Mouse (Mus musculus) stomach, postnatal 0 days (tissue): ENCODE measurements around the gene Hrh3. TPM values are rescaled to one million over a fixed set of nuclear protein-coding genes. Genes with fewer than 3 reads are reported as not detected.

Source experiments
- ATAC-seq: fragments of 200-750 bp; cut with Nextera tagmentation; 2 replicates; pipeline ENCODE4 v1.8.0; 2017; ENCODE audit not compliant: low FRiP score, low TSS enrichment
- DNase-seq: peaks from one replicate; pipeline ENCODE4 v3.0.0-alpha.2; 2016; ENCODE audit warnings: low spot score
- H3K27ac ChIP-seq: fragments of 300-500 bp; sonication (generic); replicated peaks from 2 replicates; pipeline ENCODE4 v1.5.1; 2014; ENCODE audit warnings: mild to moderate bottlenecking, control low read depth
- H3K27me3 ChIP-seq: fragments of 300-500 bp; sonication (generic); 2 replicates; pipeline ENCODE4 v1.6.1; 2014; ENCODE audit warnings: low read length; ENCODE audit not compliant: control insufficient read depth, insufficient read depth
- H3K36me3 ChIP-seq: fragments of 300-500 bp; sonication (generic); 2 replicates; pipeline ENCODE4 v1.6.1; 2014; ENCODE audit warnings: low read length, mixed read lengths; ENCODE audit not compliant: control insufficient read depth, insufficient read depth
- H3K4me1 ChIP-seq: fragments of 300-500 bp; sonication (generic); replicated peaks from 2 replicates; pipeline ENCODE4 v1.6.1; 2014; ENCODE audit warnings: antibody characterized with exemption; ENCODE audit not compliant: control insufficient read depth, insufficient read depth
- H3K4me2 ChIP-seq: fragments of 300-500 bp; sonication (generic); replicated peaks from 2 replicates; pipeline ENCODE4 v1.6.1; 2014; ENCODE audit warnings: low read depth, mild to moderate bottlenecking, control low read depth, moderate library complexity
- H3K4me3 ChIP-seq: fragments of 300-500 bp; sonication (generic); 2 replicates; pipeline ENCODE4 v1.5.1; 2014; ENCODE audit warnings: low read depth, low read length, control low read depth
- H3K9ac ChIP-seq: fragments of 300-500 bp; sonication (generic); 2 replicates; pipeline ENCODE4 v1.6.1; 2014; ENCODE audit warnings: mild to moderate bottlenecking, low read length, control low read depth, mixed read lengths
- H3K9me3 ChIP-seq: fragments of 300-500 bp; sonication (generic); 2 replicates; pipeline ENCODE4 v1.6.1; 2016; ENCODE audit warnings: low read length; ENCODE audit not compliant: control insufficient read depth
- CTCF ChIP-seq: IDR thresholded peaks from 2 replicates; pipeline ENCODE4 v1.5.1; 2016; ENCODE audit warnings: antibody characterized with exemption, low read depth, mild to moderate bottlenecking, moderate library complexity
- EP300 ChIP-seq: optimal IDR thresholded peaks from 2 replicates; pipeline ENCODE3; 2016; ENCODE audit warnings: antibody characterized with exemption
- WGBS: fragments of 180-500 bp; shearing (Covaris S2); extraction: QIAGEN DNeasy Blood & Tissue Kit; methylation state at CpG from one replicate; pipeline ENCODE4 v1.1.7; 2014; 5-methylcytosine and 5-hydroxymethylcytosine counted together
- polyA plus RNA-seq: library from polyadenylated mRNA; unstranded; fragments of >200 nt; fragmentation: Nextera tagmentation; extraction: Ambion mirVana; gene quantifications from 2 replicates; pipeline ENCODE4 v1.2.1, GENCODE M21; 2015

The Hrh3 gene
- polyA plus RNA-seq, 1 experiment from 2014 or later, result not detected

GRCm38 (mm10) chr2:180063338-180064131, 40.8 kb downstream of the Hrh3 start:
- H3K36me3 ChIP-seq, result peaks cover 19% of the 10 kb centered on the region; the same call in 1 of the 2 replicates
- H3K9me3 ChIP-seq, result no peaks in the 10 kb centered on the region
- DNase-seq (no peak), ATAC-seq (no peak)
- 89% methylated on average over 11 of the region's 11 CpGs for WGBS
- H3K4me2 ChIP-seq, result no peak overlapping the region
- no peak overlapping the region for H3K4me3 ChIP-seq
- no peaks in the 10 kb centered on the region for H3K27me3 ChIP-seq
- H3K27ac ChIP-seq, result no peak overlapping the region
- TF ChIP-seq EP300 (no peak), CTCF (no peak)
- H3K9ac ChIP-seq, result no peak overlapping the region
- H3K4me1 ChIP-seq, result no peaks in the 10 kb centered on the region

DNA sequence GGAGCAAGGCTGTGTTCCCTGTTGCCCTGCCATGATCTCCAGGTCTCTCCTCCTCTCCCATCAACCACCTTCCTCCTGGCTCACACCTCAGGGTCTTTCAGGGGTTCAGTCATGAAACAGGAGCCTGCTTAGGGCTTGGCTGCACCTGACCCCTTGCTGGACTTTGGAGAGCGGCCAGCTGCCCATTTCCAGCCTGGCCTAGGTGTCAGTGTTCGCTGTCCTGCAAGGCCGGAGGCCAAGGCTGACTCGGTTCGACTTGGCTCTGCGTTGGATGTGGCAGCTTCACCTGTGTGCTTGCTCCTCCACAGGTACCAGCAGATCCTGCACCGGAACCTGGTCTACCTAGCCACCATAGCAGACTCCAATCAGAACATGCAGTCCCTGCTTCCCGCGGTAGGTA, 51.3 kb downstream of the Hrh3 start:
- no peak overlapping the region for H3K9ac ChIP-seq
- no peak overlapping the region for H3K4me3 ChIP-seq
- H3K27ac ChIP-seq, result no peak overlapping the region
- no peak overlapping the region for H3K4me2 ChIP-seq
- DNase-seq, result no peak
- WGBS, result 93% methylated on average over 9 of the region's 9 CpGs
- TF ChIP-seq EP300, result no peak
- TF ChIP-seq CTCF, result no peak
- ATAC-seq, result no peak
- H3K9me3 ChIP-seq, result no peaks in the 10 kb centered on the region
- H3K36me3 ChIP-seq, result peaks cover 16% of the 10 kb centered on the region
- H3K27me3 ChIP-seq, result no peaks in the 10 kb centered on the region
- no peaks in the 10 kb centered on the region for H3K4me1 ChIP-seq

DNA sequence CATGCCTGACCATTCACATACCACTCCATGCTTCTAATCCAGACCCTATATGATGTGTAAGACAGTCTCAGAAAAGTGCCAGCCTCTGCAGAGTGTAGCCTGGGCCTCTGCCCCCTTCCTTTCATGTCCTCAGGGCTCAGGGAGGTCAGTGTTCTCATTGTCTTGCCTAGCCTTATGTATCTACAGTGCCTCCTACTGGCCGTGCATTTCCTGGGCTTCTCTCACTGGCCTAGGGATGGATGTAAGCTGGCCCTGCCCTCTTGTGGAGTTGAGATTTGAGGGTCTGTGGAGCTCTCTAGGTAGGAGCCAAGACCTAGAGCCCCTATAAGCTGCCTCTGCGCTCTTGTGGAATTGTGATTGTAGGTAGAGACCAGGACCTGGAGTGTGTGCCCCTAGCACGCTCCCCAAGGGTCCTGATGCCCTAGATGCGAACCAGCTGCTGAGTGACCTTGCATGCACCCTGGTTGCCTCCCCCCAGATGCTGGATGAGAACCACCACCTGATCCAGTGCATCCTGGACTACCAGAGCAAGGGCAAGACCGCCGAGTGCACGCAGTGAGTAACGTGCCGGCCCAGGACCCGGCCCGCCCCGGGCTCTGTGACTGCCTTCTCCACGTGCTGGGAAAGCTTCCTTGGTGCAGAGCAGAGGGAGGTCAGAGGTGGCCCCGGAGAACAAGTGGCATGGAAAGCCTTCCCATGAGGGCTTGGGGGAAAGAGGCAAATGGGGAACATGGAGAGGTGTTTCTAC, 52.1 kb downstream of the Hrh3 start:
- no peak for TF ChIP-seq EP300
- peak; percentile 65 for TF ChIP-seq CTCF
- no peak overlapping the region for H3K4me3 ChIP-seq
- 89% methylated on average over 14 of the region's 14 CpGs for WGBS
- no peaks in the 10 kb centered on the region for H3K9me3 ChIP-seq
- no peak overlapping the region for H3K9ac ChIP-seq
- no peak overlapping the region for H3K27ac ChIP-seq
- ATAC-seq (no peak), DNase-seq (peak; percentile 39)
- no peaks in the 10 kb centered on the region for H3K27me3 ChIP-seq
- no peak overlapping the region for H3K4me2 ChIP-seq
- no peaks in the 10 kb centered on the region for H3K4me1 ChIP-seq
- H3K36me3 ChIP-seq, result peaks cover 8% of the 10 kb centered on the region

GRCm38 (mm10) chr2:180050986-180051385, 53.3 kb downstream of the Hrh3 start:
- TF ChIP-seq CTCF (peak; percentile 95), EP300 (no peak)
- Histone ChIP-seq H3K36me3 (peaks cover 8% of the 10 kb centered on the region), H3K27me3 (no peaks in the 10 kb centered on the region), H3K4me3 (no peak overlapping the region), H3K4me1 (no peaks in the 10 kb centered on the region), H3K4me2 (no peak overlapping the region), H3K9me3 (no peaks in the 10 kb centered on the region), H3K27ac (no peak overlapping the region), H3K9ac (no peak overlapping the region)
- ATAC-seq (peak; percentile 91), DNase-seq (peak; percentile 91)
- WGBS, result 23% methylated on average over 5 of the region's 5 CpGs

Other genes with a start within 250 kb of the Hrh3 start
- 2.1 TPM in 2 replicates for gene Taf4, start 127.8 kb downstream of the Hrh3 start, polyA plus RNA-seq
- 3.8 and 3.9 TPM in 2 replicates for gene Lsm14b, start 79.5 kb downstream of the Hrh3 start, polyA plus RNA-seq
- gene Psma7, start 62.1 kb downstream of the Hrh3 start, polyA plus RNA-seq, result 469 and 490 TPM in 2 replicates
- 1.4 TPM in 2 replicates for gene Ss18l1, start 62.0 kb downstream of the Hrh3 start, polyA plus RNA-seq
- 13.9 and 14.0 TPM in 2 replicates for gene Mtg2, start 33.9 kb downstream of the Hrh3 start, polyA plus RNA-seq
- gene Osbpl2, start 14.8 kb upstream of the Hrh3 start, polyA plus RNA-seq, result 46.4 and 50.4 TPM in 2 replicates
- 141 TPM in 2 replicates for gene Adrm1, start 67.0 kb upstream of the Hrh3 start, polyA plus RNA-seq
- gene Lama5, start 121.4 kb upstream of the Hrh3 start, polyA plus RNA-seq, result 29.7 and 34.9 TPM in 2 replicates
- 604 and 680 TPM in 2 replicates for gene Rps21, start 152.9 kb upstream of the Hrh3 start, polyA plus RNA-seq
- gene Cables2, start 169.0 kb upstream of the Hrh3 start, polyA plus RNA-seq, result 7.5 and 8.5 TPM in 2 replicates
- 1.2 and 1.8 TPM in 2 replicates for gene Rbbp8nl, start 185.4 kb upstream of the Hrh3 start, polyA plus RNA-seq
- gene Gata5, start 230.2 kb upstream of the Hrh3 start, polyA plus RNA-seq, result 5.9 and 6.6 TPM in 2 replicates